Mouse (Mus musculus) midbrain, embryonic 12.5 days (tissue): ENCODE measurements around the gene Tcstv3. TPM values are rescaled to one million over a fixed set of nuclear protein-coding genes. Genes with fewer than 3 reads are reported as not detected.
"Not testable (repeated sequence)": the region's sequence is repeated elsewhere in the genome, so short reads cannot be mapped to it uniquely, and the experiment has no call there.

Source experiments
- ATAC-seq: fragments of 200-750 bp; cut with Nextera tagmentation; 2 replicates; pipeline ENCODE4 v1.8.0; 2017; ENCODE audit warnings: low read depth, moderate TSS enrichment, moderate library complexity; ENCODE audit not compliant: low FRiP score
- H3K27ac ChIP-seq: fragments of 300-500 bp; sonication (generic); replicated peaks from 2 replicates; pipeline ENCODE4 v1.5.1; 2016; ENCODE audit warnings: mild to moderate bottlenecking
- H3K27me3 ChIP-seq: fragments of 300-500 bp; sonication (generic); 2 replicates; pipeline ENCODE4 v1.6.1; 2016; ENCODE audit warnings: mild to moderate bottlenecking
- H3K36me3 ChIP-seq: fragments of 300-500 bp; sonication (generic); 2 replicates; pipeline ENCODE4 v1.6.1; 2016
- H3K4me1 ChIP-seq: fragments of 300-500 bp; sonication (generic); 2 replicates; pipeline ENCODE4 v1.6.1; 2016
- H3K4me2 ChIP-seq: fragments of 300-500 bp; sonication (generic); replicated peaks from 2 replicates; pipeline ENCODE4 v1.6.1; 2016; ENCODE audit warnings: mild to moderate bottlenecking, moderate library complexity
- H3K4me3 ChIP-seq: fragments of 300-500 bp; sonication (generic); 2 replicates; pipeline ENCODE4 v1.5.1; 2016; ENCODE audit warnings: mild to moderate bottlenecking
- H3K9ac ChIP-seq: fragments of 300-500 bp; sonication (generic); replicated peaks from 2 replicates; pipeline ENCODE4 v1.6.1; 2016; ENCODE audit warnings: mild to moderate bottlenecking, moderate library complexity
- H3K9me3 ChIP-seq: fragments of 300-500 bp; sonication (generic); 2 replicates; pipeline ENCODE4 v1.6.1; 2016; ENCODE audit warnings: mild to moderate bottlenecking
- WGBS: fragments of 180-500 bp; shearing (Covaris S2); methylation state at CpG from one replicate; pipeline ENCODE4 v1.1.7; 2016; 5-methylcytosine and 5-hydroxymethylcytosine counted together
- polyA plus RNA-seq: library from polyadenylated mRNA; unstranded; fragments of >200 nt; fragmentation: Nextera tagmentation; extraction: Ambion mirVana; gene quantifications from 2 replicates; pipeline ENCODE4 v1.2.1, GENCODE M21; 2016

Gene Tcstv3
- polyA plus RNA-seq: not detected in 2 replicates

DNA sequence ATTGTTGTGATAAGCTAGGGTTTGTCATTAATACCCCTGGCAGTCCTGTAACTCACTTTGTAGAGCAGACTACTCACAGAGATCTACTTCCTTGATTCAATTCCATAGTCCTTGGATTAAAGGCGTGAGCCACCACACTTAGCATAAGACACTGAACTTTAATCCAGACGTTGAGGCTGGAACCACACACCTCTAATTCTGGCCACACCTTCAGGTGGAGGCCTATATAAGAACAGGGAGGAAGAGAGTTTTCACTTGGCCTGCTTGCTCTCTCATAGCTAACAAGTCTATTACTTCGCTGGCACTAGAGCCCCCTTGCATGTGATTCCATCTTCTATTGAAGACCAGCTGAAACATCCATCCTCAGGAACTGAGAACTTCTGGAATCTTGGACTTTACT lies at the start of gene Tcstv3:
Tcstv3 (plus strand) TSS at position 301 of the 400 bp plus-strand sequence.
- H3K36me3 ChIP-seq, H3K9me3 ChIP-seq, H3K27me3 ChIP-seq, ATAC-seq, H3K9ac ChIP-seq, H3K27ac ChIP-seq, H3K4me2 ChIP-seq, H3K4me1 ChIP-seq, H3K4me3 ChIP-seq: not testable (repeated sequence)
- 77% methylated on average over 3 of the region's 3 CpGs for WGBS

DNA sequence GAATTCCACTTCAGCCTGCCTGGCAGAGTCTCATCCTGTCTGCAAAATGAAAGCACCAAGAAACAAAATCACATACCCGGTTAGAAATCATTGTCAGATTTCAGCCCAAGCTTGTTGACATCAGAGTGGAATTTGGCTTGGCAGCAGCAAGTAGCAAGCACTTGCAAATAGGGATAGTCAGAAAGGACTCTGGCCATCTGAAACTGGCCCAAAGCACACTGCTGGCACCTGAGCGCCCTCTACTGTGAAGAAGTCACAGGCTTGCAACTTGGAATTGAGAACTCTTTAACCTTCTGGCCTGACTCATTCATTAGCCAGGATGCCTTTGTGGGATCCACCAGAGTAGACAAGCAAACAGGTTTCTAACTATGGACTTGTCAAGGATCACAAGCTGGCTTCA lies 38.8 kb upstream of the Tcstv3 start:
- ATAC-seq, H3K9ac ChIP-seq, H3K4me1 ChIP-seq, H3K27ac ChIP-seq, H3K27me3 ChIP-seq, H3K4me2 ChIP-seq, H3K4me3 ChIP-seq, H3K36me3 ChIP-seq, H3K9me3 ChIP-seq: not testable (repeated sequence)
- WGBS: 22% methylated on average over 2 of the region's 2 CpGs

DNA sequence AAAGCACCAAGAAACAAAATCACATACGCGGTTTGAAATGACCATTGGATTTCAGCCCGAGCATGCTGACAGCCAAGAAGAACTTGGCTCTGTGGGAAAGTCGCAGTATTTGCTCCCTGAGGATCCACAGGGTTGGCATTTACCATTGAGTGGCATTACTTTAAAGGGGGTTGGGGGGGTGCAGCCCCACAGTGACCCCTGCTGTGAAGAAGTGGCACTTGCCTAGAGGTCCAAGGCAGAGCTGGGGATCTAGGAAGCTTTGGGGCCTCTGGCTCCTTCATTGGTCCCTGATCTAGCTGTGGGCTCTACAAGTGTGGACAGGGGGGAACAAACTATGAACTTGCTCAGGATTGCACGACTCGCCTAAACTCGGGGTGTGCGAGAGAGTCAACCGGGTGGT lies 37.9 kb upstream of the Tcstv3 start:
- H3K27ac ChIP-seq: no peak overlapping the region
- no peaks in the 10 kb centered on the region for H3K9me3 ChIP-seq

DNA sequence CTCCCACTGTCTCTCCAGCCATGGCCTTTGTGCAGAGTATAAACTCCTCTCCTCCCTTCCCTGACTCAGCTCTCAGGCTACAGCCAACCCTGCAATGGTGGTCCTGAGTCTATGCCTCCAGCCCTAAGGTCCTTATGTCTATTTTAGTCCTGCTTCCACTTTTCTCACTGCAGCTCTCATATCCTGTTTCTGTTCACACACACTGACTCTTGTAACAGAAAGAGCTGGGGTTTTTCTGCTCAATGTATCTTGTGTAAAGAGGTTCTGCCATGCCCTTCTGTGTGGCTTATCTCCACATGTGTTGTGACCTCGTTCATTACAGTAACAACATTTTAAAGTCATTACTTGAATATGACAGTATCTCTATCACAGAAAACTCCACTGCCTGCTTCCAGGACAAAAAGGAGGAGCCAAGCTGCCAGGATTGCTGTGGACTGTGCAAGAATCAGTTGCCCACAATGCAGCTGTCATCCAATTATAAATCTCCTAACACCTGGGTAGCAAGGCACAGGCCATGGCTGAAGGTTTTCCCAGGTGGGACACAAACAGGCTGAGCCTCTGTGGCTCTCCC lies 17.3 kb upstream of the Tcstv3 start:
- no peaks in the 10 kb centered on the region for H3K36me3 ChIP-seq
- ATAC-seq: no peak
- no peak overlapping the region for H3K4me3 ChIP-seq
- H3K27me3 ChIP-seq: no peaks in the 10 kb centered on the region
- H3K9me3 ChIP-seq: no peaks in the 10 kb centered on the region
- no peak overlapping the region for H3K4me2 ChIP-seq
- H3K27ac ChIP-seq: no peak overlapping the region
- H3K9ac ChIP-seq: no peak overlapping the region
- 73% methylated on average over 1 of the region's 1 CpGs for WGBS
- H3K4me1 ChIP-seq: no peaks in the 10 kb centered on the region

More for the DNA sequence above, 37.9 kb upstream of the Tcstv3 start:
- H3K4me3 ChIP-seq: no peak overlapping the region
- 95% methylated on average over 9 of the region's 9 CpGs for WGBS
- H3K4me1 ChIP-seq: no peaks in the 10 kb centered on the region
- no peak overlapping the region for H3K9ac ChIP-seq
- no peak for ATAC-seq
- H3K27me3 ChIP-seq: no peaks in the 10 kb centered on the region
- H3K36me3 ChIP-seq: no peaks in the 10 kb centered on the region
- H3K4me2 ChIP-seq: no peak overlapping the region

DNA sequence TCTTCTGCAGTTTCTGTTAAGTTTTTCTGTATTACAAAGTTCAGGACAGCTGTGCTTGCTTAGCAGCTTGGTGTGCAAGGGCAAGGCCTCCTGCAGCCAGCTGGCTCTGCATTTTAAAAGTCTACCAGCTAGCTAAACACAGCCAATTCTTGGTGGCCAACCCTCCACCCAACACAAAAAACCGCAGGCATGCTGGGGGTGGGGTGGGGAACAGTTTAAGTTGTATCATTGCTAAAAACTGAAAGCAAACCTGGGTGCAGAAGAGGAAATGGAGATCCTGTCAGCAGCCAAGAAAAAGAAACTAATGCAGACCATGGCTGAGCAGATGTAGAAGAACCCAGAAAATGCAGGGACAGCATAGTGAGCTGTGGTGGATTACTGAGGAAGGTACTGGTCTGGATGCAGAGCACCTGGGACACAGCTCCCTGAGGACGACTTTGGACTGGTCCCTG lies 16.7 kb upstream of the Tcstv3 start, which contains the start of gene BC147527:
BC147527 (plus strand) TSS at position 402 of the 452 bp plus-strand sequence.
- no peak for ATAC-seq
- Histone ChIP-seq H3K4me2 (no peak within 1 kb of the TSS), H3K36me3 (no peaks in the 10 kb centered on the region), H3K27ac (no peak within 1 kb of the TSS), H3K4me3 (no peak within 1 kb of the TSS), H3K4me1 (no peaks in the 10 kb centered on the region), H3K27me3 (no peaks in the 10 kb centered on the region), H3K9me3 (no peaks in the 10 kb centered on the region), H3K9ac (no peak within 1 kb of the TSS)
- 55% methylated on average over 2 of the region's 2 CpGs for WGBS

DNA sequence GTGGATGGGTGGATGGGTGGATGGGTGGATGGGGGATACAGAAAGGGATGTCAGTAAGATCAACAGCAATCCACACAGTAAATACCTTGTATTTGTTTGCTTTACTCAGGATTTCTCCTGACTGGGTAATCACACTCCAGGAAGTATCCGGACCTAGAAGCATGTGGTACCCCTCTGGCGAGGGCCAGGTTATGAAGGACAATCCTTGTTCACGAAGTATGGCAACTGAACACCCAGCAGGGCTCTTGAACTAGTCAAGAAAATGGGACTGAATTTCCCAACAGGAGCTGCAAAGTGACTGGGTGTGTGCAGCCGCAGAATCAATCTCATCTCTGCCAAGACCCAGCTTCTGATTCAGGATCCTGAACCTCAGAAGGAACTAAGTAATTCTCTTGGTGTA lies 15.8 kb upstream of the Tcstv3 start:
- no peak for ATAC-seq
- Histone ChIP-seq H3K9me3 (no peaks in the 10 kb centered on the region), H3K9ac (no peak overlapping the region), H3K4me3 (no peak overlapping the region), H3K4me2 (no peak overlapping the region), H3K27me3 (no peaks in the 10 kb centered on the region), H3K27ac (no peak overlapping the region), H3K36me3 (no peaks in the 10 kb centered on the region), H3K4me1 (no peaks in the 10 kb centered on the region)
- WGBS: 82% methylated on average over 4 of the region's 4 CpGs

DNA sequence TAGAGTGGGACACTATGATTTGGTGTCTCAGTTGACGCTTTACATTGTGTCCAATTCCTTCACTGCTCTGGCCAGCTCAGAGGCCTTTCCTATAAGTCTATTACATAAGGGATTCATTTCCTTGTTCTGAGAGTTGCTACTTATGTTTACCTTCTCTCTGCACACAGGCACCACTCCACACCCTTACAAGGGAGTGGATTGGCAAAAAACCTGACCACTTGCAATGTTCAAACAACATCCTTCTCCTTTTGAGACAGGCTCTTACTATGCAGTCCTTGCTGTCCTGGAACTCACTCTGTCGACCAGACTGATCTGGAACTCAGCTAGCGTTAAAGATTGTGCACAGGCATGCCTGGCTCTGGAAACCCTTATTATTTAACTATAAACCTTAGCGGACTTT lies 5.9 kb upstream of the Tcstv3 start:
- no peaks in the 10 kb centered on the region for H3K4me1 ChIP-seq
- H3K9ac ChIP-seq: no peak overlapping the region
- H3K27ac ChIP-seq: no peak overlapping the region
- no peaks in the 10 kb centered on the region for H3K9me3 ChIP-seq
- H3K27me3 ChIP-seq: no peaks in the 10 kb centered on the region
- ATAC-seq: no peak
- no peak overlapping the region for H3K4me2 ChIP-seq
- no peak overlapping the region for H3K4me3 ChIP-seq
- WGBS: 81% methylated on average over 4 of the region's 4 CpGs
- H3K36me3 ChIP-seq: no peaks in the 10 kb centered on the region

DNA sequence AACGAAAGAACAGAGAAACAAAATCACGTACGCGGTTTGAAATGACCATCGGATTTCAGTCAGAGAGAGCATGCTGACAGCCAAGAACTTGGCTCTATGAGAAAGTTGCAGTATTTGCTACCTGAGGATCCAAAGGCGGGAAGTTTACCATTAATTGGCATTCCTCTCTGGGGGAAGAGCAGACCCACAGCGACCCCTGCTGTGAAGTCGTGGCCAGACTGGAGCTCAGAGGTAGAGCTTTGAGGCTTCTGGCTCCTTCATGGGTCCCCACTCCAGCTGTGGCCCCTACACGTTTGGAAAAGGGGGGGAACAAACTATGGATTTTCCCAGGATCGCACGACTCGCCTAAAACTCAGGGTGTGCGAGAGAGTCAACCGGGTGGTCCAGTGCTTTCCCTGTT lies 3.1 kb upstream of the Tcstv3 start:
- 45% methylated on average over 14 of the region's 14 CpGs for WGBS
- Histone ChIP-seq H3K36me3 (no peaks in the 10 kb centered on the region), H3K27ac (no peak overlapping the region), H3K4me1 (no peaks in the 10 kb centered on the region), H3K9ac (no peak overlapping the region), H3K4me3 (no peak overlapping the region), H3K27me3 (no peaks in the 10 kb centered on the region), H3K9me3 (no peaks in the 10 kb centered on the region), H3K4me2 (no peak overlapping the region)
- no peak; the same call in 1 of the 2 replicates for ATAC-seq

DNA sequence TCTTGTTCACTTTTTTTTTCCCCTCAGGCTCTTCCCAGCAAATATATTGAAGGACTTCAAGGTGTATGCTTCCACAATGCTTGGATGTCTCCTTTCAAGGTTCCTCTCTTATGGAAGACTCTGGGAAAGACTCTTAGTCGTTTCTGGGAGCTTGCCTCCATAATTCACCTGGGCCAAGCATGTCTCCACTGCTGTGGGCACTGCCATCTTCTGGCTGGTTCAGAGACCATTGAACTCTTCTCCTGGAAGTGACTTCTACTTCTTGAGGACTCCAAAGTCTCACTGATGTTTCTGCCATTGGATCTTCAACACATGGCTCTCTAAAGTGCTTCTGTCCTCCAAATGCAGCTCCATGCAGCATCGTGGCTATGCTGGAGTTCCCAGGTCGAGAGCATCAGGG lies 3.5 kb downstream of the Tcstv3 start:
- H3K4me1 ChIP-seq: no peaks in the 10 kb centered on the region
- 66% methylated on average over 3 of the region's 3 CpGs for WGBS
- H3K9me3 ChIP-seq: no peaks in the 10 kb centered on the region
- no peak overlapping the region for H3K9ac ChIP-seq
- no peak overlapping the region for H3K4me2 ChIP-seq
- no peak for ATAC-seq
- H3K27ac ChIP-seq: no peak overlapping the region
- H3K36me3 ChIP-seq: no peaks in the 10 kb centered on the region
- H3K4me3 ChIP-seq: no peak overlapping the region
- no peaks in the 10 kb centered on the region for H3K27me3 ChIP-seq

DNA sequence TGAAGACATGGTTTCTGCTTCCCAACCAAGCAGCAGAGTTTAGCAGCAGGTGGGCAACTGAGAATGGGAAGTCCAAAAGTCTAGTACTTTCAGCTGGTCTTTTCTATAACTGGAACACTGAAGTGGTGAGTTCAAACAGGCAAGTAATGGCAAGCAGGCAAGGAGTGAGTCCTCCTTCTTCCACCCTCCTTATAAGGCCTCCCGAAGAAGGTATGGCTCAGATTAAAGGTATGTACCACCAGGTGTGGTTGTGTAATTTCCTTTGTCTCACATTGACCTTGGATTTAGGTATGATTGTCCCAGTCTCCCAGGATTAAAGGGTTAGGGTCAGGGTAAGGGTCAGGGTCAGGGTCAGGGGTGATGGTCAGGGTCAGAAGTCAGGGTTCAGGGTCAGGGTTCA lies 4.0 kb downstream of the Tcstv3 start:
- no peak overlapping the region for H3K4me2 ChIP-seq
- no peaks in the 10 kb centered on the region for H3K4me1 ChIP-seq
- WGBS: 91% methylated on average over 1 of the region's 1 CpGs
- H3K9ac ChIP-seq: no peak overlapping the region
- no peaks in the 10 kb centered on the region for H3K9me3 ChIP-seq
- no peak for ATAC-seq
- no peaks in the 10 kb centered on the region for H3K27me3 ChIP-seq
- H3K36me3 ChIP-seq: no peaks in the 10 kb centered on the region
- no peak overlapping the region for H3K27ac ChIP-seq
- H3K4me3 ChIP-seq: no peak overlapping the region

Other genes with a start within 250 kb of the Tcstv3 start
- not detected in 2 replicates for gene Gm20767, start 176.6 kb upstream of the Tcstv3 start, polyA plus RNA-seq
- not detected in 2 replicates for gene Gm21818, start 144.4 kb upstream of the Tcstv3 start, polyA plus RNA-seq
- gene Gm21762, start 100.9 kb upstream of the Tcstv3 start, polyA plus RNA-seq: not detected in 2 replicates
- not detected in 2 replicates for gene Gm21731, start 77.8 kb upstream of the Tcstv3 start, polyA plus RNA-seq
- gene AF067061, start 53.8 kb upstream of the Tcstv3 start, polyA plus RNA-seq: not detected in 2 replicates
- 0.11 and 0.35 TPM in 2 replicates for gene BC147527, start 16.5 kb upstream of the Tcstv3 start, polyA plus RNA-seq